Mouse (Mus musculus): ENCODE data around the gene C3. TPM values are rescaled to one million over a fixed set of nuclear protein-coding genes. Genes with fewer than 3 reads are reported as not detected.

Gene C3
- polyA plus RNA-seq (2015; fragmentation: Nextera tagmentation; extraction: Ambion mirVana): 17.0 and 19.5 TPM in 2 replicates

DNA sequence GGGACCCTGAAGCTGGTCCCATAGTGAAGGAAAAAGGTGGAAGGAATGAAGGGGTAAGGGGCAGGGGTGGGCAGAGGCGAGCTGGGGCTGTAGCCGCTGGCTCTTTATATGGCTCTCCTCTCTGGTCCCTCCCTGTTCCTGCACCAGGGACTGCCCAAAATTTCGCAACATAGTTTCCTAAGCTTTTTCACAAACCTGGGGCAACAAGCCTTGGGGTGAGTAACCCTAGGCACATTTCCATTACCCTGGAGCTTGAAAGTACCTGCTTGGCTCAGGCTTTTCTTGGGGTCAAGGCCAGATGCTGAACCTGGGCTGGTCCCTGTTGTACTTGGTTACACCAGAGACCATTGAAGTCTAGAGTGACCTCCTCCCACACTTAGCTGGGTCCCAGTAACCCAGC, at the start of gene C3:
C3 (minus strand) TSS at position 123 of the 400 bp plus-strand sequence.
- Histone ChIP-seq H3K27me3 (ENCODE audit: control insufficient read depth, insufficient read depth, low read length) (no peaks in the 10 kb centered on the region; the same call in 1 of the 2 replicates), H3K4me3 (replicated peaks; ENCODE audit: low read length) (no peak within 1 kb of the TSS), H3K27ac (ENCODE audit: low read length) (no peak within 1 kb of the TSS), H3K9ac (ENCODE audit: low read length) (no peak within 1 kb of the TSS), H3K9me3 (replicated peaks; ENCODE audit: control insufficient read depth, low read length) (no peaks in the 10 kb centered on the region), H3K36me3 (ENCODE audit: control insufficient read depth, insufficient read depth, low read length) (no peaks in the 10 kb centered on the region), H3K4me1 (ENCODE audit: control insufficient read depth, insufficient read depth, low read length) (peaks cover 6% of the 10 kb centered on the region; the same call in 1 of the 2 replicates), H3K4me2 (ENCODE audit: low read depth, low read length) (no peak within 1 kb of the TSS)
- ATAC-seq (ENCODE audit: insufficient read depth, low FRiP score): no peak
- WGBS: 77% methylated on average over 3 of the region's 3 CpGs

DNA sequence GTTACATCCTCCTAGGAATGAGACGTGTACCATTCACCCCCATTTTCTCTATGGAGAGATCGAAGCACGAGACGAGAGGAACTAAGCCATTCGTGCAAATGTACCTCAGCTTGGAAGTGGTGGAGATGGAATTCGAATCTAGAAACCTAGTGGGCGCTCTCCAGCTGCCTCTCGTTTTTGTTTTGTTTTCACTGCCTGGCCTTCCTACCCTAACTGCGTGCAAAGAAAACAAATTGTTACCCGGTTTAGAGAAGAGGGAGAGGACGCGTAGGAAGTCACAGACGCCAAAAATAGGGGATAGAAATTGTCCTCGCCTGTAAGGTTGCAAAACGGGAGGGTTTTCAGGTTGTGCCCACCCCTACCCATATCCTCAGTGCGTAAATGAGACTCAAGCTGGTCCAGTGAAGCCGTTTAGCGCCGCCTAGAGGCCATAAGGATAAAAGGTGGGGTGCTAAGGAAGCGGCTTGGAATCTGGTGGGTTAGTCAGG, 48.7 kb upstream of the C3 start:
- peak; percentile 41; the same call in 1 of the 2 replicates for ATAC-seq (ENCODE audit: insufficient read depth, low FRiP score)
- no peaks in the 10 kb centered on the region for H3K9me3 ChIP-seq (replicated peaks; ENCODE audit: control insufficient read depth, low read length)
- H3K4me2 ChIP-seq (ENCODE audit: low read depth, low read length): peak overlapping the region; percentile 92
- peaks cover 3% of the 10 kb centered on the region; the same call in 1 of the 2 replicates for H3K27me3 ChIP-seq (ENCODE audit: control insufficient read depth, insufficient read depth, low read length)
- H3K9ac ChIP-seq (ENCODE audit: low read length): peak overlapping the region; percentile 76
- WGBS: under 1% methylated on average over 20 of the region's 20 CpGs
- H3K4me1 ChIP-seq (ENCODE audit: control insufficient read depth, insufficient read depth, low read length): peaks cover 15% of the 10 kb centered on the region
- H3K27ac ChIP-seq (ENCODE audit: low read length): no peak overlapping the region
- H3K36me3 ChIP-seq (ENCODE audit: control insufficient read depth, insufficient read depth, low read length): no peaks in the 10 kb centered on the region
- peak overlapping the region; percentile 69 for H3K4me3 ChIP-seq (replicated peaks; ENCODE audit: low read length)

- peak overlapping the region; percentile 76 for H3K9ac ChIP-seq (ENCODE audit: low read length)
- no peak overlapping the region for H3K27ac ChIP-seq (ENCODE audit: low read length)
Measured at GRCm38 (mm10) chr17:57275997-57276351, 48.0 kb upstream of the C3 start.

GRCm38 (mm10) chr17:57275111-57275996, 47.4 kb upstream of the C3 start:
- Histone ChIP-seq H3K4me3 (replicated peaks; ENCODE audit: low read length) (peak overlapping the region; percentile 69), H3K27me3 (ENCODE audit: control insufficient read depth, insufficient read depth, low read length) (peaks cover 3% of the 10 kb centered on the region; the same call in 1 of the 2 replicates), H3K9ac (ENCODE audit: low read length) (peak overlapping the region; percentile 76), H3K27ac (ENCODE audit: low read length) (peak overlapping the region; percentile 78), H3K4me1 (ENCODE audit: control insufficient read depth, insufficient read depth, low read length) (peaks cover 15% of the 10 kb centered on the region), H3K36me3 (ENCODE audit: control insufficient read depth, insufficient read depth, low read length) (no peaks in the 10 kb centered on the region), H3K4me2 (ENCODE audit: low read depth, low read length) (peak overlapping the region; percentile 92), H3K9me3 (replicated peaks; ENCODE audit: control insufficient read depth, low read length) (no peaks in the 10 kb centered on the region)
- 1% methylated on average over 53 of the region's 53 CpGs for WGBS
- ATAC-seq (ENCODE audit: insufficient read depth, low FRiP score): peak; percentile 90

More at GRCm38 (mm10) chr17:57275997-57276351, 48.0 kb upstream of the C3 start:
- H3K36me3 ChIP-seq (ENCODE audit: control insufficient read depth, insufficient read depth, low read length): no peaks in the 10 kb centered on the region
- H3K4me1 ChIP-seq (ENCODE audit: control insufficient read depth, insufficient read depth, low read length): peaks cover 15% of the 10 kb centered on the region
- 2% methylated on average over 13 of the region's 13 CpGs for WGBS
- ATAC-seq (ENCODE audit: insufficient read depth, low FRiP score): peak; percentile 6; the same call in 1 of the 2 replicates
- peak overlapping the region; percentile 69 for H3K4me3 ChIP-seq (replicated peaks; ENCODE audit: low read length)
- no peaks in the 10 kb centered on the region for H3K9me3 ChIP-seq (replicated peaks; ENCODE audit: control insufficient read depth, low read length)
- H3K27me3 ChIP-seq (ENCODE audit: control insufficient read depth, insufficient read depth, low read length): peaks cover 3% of the 10 kb centered on the region; the same call in 1 of the 2 replicates
- H3K4me2 ChIP-seq (ENCODE audit: low read depth, low read length): peak overlapping the region; percentile 92

GRCm38 (mm10) chr17:57274686-57275085, 46.8 kb upstream of the C3 start:
- Histone ChIP-seq H3K36me3 (ENCODE audit: control insufficient read depth, insufficient read depth, low read length) (no peaks in the 10 kb centered on the region), H3K27ac (ENCODE audit: low read length) (peak overlapping the region; percentile 78), H3K9me3 (replicated peaks; ENCODE audit: control insufficient read depth, low read length) (no peaks in the 10 kb centered on the region), H3K4me2 (ENCODE audit: low read depth, low read length) (peak overlapping the region; percentile 92), H3K4me1 (ENCODE audit: control insufficient read depth, insufficient read depth, low read length) (peaks cover 15% of the 10 kb centered on the region), H3K27me3 (ENCODE audit: control insufficient read depth, insufficient read depth, low read length) (peaks cover 3% of the 10 kb centered on the region; the same call in 1 of the 2 replicates), H3K9ac (ENCODE audit: low read length) (peak overlapping the region; percentile 76), H3K4me3 (replicated peaks; ENCODE audit: low read length) (peak overlapping the region; percentile 69)
- WGBS: 4% methylated on average over 15 of the region's 15 CpGs
- no peak for ATAC-seq (ENCODE audit: insufficient read depth, low FRiP score)

DNA sequence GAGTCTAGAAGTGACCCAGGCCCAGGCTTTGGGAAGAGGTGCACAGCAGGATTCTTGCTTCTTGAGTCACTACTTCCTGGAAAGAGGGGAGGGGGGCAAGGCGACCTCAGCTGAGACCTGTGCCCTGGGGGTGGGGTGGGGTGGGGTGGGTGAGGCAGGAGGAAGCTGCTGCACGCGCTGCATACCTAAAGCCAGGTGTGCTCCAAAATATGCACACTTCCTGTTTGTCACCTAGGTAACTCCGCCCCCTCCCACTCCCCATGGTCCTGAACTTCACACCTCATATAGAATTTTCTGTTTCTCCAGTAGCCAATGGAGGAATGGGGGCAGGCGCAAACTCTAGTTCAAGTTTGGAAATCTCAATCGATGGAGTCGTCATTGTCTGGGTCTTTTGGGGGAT, 45.9 kb upstream of the C3 start:
- Histone ChIP-seq H3K27me3 (ENCODE audit: control insufficient read depth, insufficient read depth, low read length) (peaks cover 3% of the 10 kb centered on the region; the same call in 1 of the 2 replicates), H3K27ac (ENCODE audit: low read length) (no peak overlapping the region), H3K9ac (ENCODE audit: low read length) (no peak overlapping the region), H3K9me3 (replicated peaks; ENCODE audit: control insufficient read depth, low read length) (no peaks in the 10 kb centered on the region), H3K4me2 (ENCODE audit: low read depth, low read length) (peak overlapping the region; percentile 92; the same call in 1 of the 2 replicates), H3K36me3 (ENCODE audit: control insufficient read depth, insufficient read depth, low read length) (no peaks in the 10 kb centered on the region), H3K4me3 (replicated peaks; ENCODE audit: low read length) (no peak overlapping the region), H3K4me1 (ENCODE audit: control insufficient read depth, insufficient read depth, low read length) (peaks cover 15% of the 10 kb centered on the region)
- ATAC-seq (ENCODE audit: insufficient read depth, low FRiP score): no peak
- WGBS: 24% methylated on average over 7 of the region's 7 CpGs

DNA sequence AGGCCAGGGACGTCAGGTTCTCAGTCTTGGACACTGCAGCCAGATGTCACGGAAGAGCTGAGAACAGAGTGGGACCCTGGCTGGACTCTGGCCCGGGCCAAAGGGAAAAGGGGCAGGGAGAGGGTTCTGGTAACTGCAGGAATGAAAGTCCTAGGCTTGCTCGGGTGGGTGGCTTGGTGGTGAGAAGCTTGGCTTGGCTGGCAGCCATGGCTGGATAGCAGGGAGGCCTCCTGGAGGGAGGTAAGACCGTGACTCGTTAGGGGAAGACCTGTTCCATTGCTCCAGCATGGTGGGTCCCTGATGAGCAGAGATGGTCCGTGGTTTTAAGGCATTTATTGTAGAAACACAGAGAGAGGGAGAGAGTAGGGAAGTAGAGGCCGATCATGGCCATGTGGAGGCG, 43.4 kb upstream of the C3 start:
- no peak overlapping the region for H3K4me2 ChIP-seq (ENCODE audit: low read depth, low read length)
- peaks cover 12% of the 10 kb centered on the region for H3K4me1 ChIP-seq (ENCODE audit: control insufficient read depth, insufficient read depth, low read length)
- no peaks in the 10 kb centered on the region for H3K36me3 ChIP-seq (ENCODE audit: control insufficient read depth, insufficient read depth, low read length)
- no peak for ATAC-seq (ENCODE audit: insufficient read depth, low FRiP score)
- H3K9ac ChIP-seq (ENCODE audit: low read length): no peak overlapping the region
- H3K4me3 ChIP-seq (replicated peaks; ENCODE audit: low read length): no peak overlapping the region
- 67% methylated on average over 9 of the region's 9 CpGs for WGBS
- H3K27me3 ChIP-seq (ENCODE audit: control insufficient read depth, insufficient read depth, low read length): no peaks in the 10 kb centered on the region
- no peaks in the 10 kb centered on the region for H3K9me3 ChIP-seq (replicated peaks; ENCODE audit: control insufficient read depth, low read length)
- no peak overlapping the region for H3K27ac ChIP-seq (ENCODE audit: low read length)

DNA sequence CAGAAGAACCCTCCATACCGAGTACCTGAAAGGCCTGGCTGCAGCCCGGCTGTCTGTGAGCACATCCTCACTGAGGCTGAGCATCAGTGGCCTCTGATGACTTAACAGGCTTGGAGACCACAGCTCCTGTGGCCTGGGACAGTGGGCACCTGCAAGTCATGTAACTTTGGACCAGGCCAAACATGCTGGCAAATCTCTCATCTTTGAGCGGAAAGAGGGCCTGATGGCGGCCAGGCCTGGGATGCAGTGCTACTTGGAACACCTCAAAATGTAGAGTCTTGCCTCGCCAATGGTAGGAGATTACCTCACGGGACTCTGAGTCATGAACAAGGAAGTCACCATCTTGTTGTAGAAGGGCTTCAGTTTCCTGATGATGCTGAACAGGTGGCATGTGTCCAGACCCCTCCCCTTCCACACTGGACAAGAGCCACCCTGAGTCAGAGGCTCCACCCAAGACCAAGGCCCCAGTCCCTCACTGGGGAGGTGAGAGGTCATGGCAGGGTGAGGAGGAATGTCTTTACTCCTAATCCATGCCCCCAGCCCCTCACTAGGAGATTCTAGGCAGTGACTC, 39.7 kb upstream of the C3 start:
- H3K4me2 ChIP-seq (ENCODE audit: low read depth, low read length): no peak overlapping the region
- WGBS: 89% methylated on average over 6 of the region's 6 CpGs
- ATAC-seq (ENCODE audit: insufficient read depth, low FRiP score): no peak

More for the DNA sequence above, 39.7 kb upstream of the C3 start:
- Histone ChIP-seq H3K4me3 (replicated peaks; ENCODE audit: low read length) (no peak overlapping the region), H3K9me3 (replicated peaks; ENCODE audit: control insufficient read depth, low read length) (no peaks in the 10 kb centered on the region), H3K27me3 (ENCODE audit: control insufficient read depth, insufficient read depth, low read length) (no peaks in the 10 kb centered on the region), H3K4me1 (ENCODE audit: control insufficient read depth, insufficient read depth, low read length) (peaks cover 13% of the 10 kb centered on the region), H3K36me3 (ENCODE audit: control insufficient read depth, insufficient read depth, low read length) (no peaks in the 10 kb centered on the region), H3K27ac (ENCODE audit: low read length) (no peak overlapping the region), H3K9ac (ENCODE audit: low read length) (no peak overlapping the region)

Measured in stomach, embryonic 16.5 days (tissue).